20 mouse cellular contexts compared by ENCODE assay signal in genomic region chr14:8632211-8632610, GRCm38 (mm10). TPM values are rescaled to one million over a fixed set of nuclear protein-coding genes. Genes with fewer than 3 reads are reported as not detected.
A peak's percentile ranks its signal among the peaks of the same experiment; 100 is the strongest.
DNase-seq lines count a peak whose midpoint lies in the region; ATAC-seq and TF ChIP-seq lines count a peak whose summit lies in the region.
"Had no signal": no experiment of that assay in that cellular context is flagged by ENCODE, and none has a peak within 500 bp of the region (broad histone marks: within the 10 kb centered on the region; RNA-seq: fewer than 3 reads in every experiment).

No protein-coding gene starts in this region.

- 0 out of 2 replicates have a peak overlapping the region, but pooled peaks have one; percentile 14 for H3K4me2 ChIP-seq in liver, postnatal 0 days (ENCODE audit: low read depth, low read length)
- H3K4me2 ChIP-seq in liver, embryonic 12.5 days = no peak overlapping the region
- no peak overlapping the region for H3K4me2 ChIP-seq in lung, postnatal 0 days (replicated peaks; ENCODE audit: low read depth, low read length)
- H3K4me2 ChIP-seq: heart, embryonic 13.5 days; hindbrain, embryonic 15.5 days had no signal

- no peaks in the 10 kb centered on the region for H3K27me3 ChIP-seq in liver, postnatal 0 days (ENCODE audit: insufficient read depth, low read length)
- H3K27me3 ChIP-seq in liver, embryonic 12.5 days (replicated peaks) = no peaks in the 10 kb centered on the region
- no peaks in the 10 kb centered on the region for H3K27me3 ChIP-seq in lung, postnatal 0 days (replicated peaks; ENCODE audit: insufficient read depth, low read length)
- H3K27me3 ChIP-seq: heart, embryonic 13.5 days; hindbrain, embryonic 15.5 days had no signal

- no peak for TF ChIP-seq EP300 in liver, postnatal 0 days (IDR thresholded peaks at IDR 0.05; ENCODE audit: low read depth)
- no peak for TF ChIP-seq EP300 in lung, postnatal 0 days (IDR thresholded peaks at IDR 0.05)

- H3K36me3 ChIP-seq in liver, postnatal 0 days (replicated peaks; ENCODE audit: insufficient read depth, low read length) = no peaks in the 10 kb centered on the region
- no peaks in the 10 kb centered on the region for H3K36me3 ChIP-seq in liver, embryonic 12.5 days
- H3K36me3 ChIP-seq in lung, postnatal 0 days (ENCODE audit: insufficient read depth, low read length) = no peaks in the 10 kb centered on the region
- H3K36me3 ChIP-seq: embryonic facial prominence, embryonic 10.5 days; forebrain, embryonic 10.5 days; G1E; heart, embryonic 13.5 days; hindbrain, embryonic 15.5 days had no signal

- no peak for TF ChIP-seq CTCF in liver, postnatal 0 days (IDR thresholded peaks at IDR 0.05; ENCODE audit: low read depth)
- TF ChIP-seq CTCF in lung, postnatal 0 days (IDR thresholded peaks at IDR 0.05) = no peak

- no peaks in the 10 kb centered on the region for H3K4me1 ChIP-seq in liver, postnatal 0 days (ENCODE audit: insufficient read depth)
- no peaks in the 10 kb centered on the region for H3K4me1 ChIP-seq in liver, embryonic 12.5 days
- H3K4me1 ChIP-seq in lung, postnatal 0 days (ENCODE audit: insufficient read depth, low read depth, low read length) = no peaks in the 10 kb centered on the region
- H3K4me1 ChIP-seq: embryonic facial prominence, embryonic 10.5 days; forebrain, embryonic 10.5 days; heart, embryonic 13.5 days; hindbrain, embryonic 15.5 days had no signal

- DNase-seq in liver, postnatal 0 days = no peak
- DNase-seq in thymus, postnatal 0 days (ENCODE audit: low spot score) = peak; percentile 82
- peak; percentile 57 to 68 for DNase-seq in thymus, postnatal 36 days
- no peak for DNase-seq in lung, postnatal 0 days (ENCODE audit: low spot score)
- no peak for DNase-seq in right cerebral cortex, postnatal 25 days
- DNase-seq in kidney, adult 8-10 months = no peak
- DNase-seq: adrenal gland, postnatal 10 days; cerebellum, adult 11 months; cerebellum, adult 9-10 months; gastrocnemius, adult 2 months; gastrocnemius, postnatal 36 days; heart, adult 11 months; heart, postnatal 36 days had no signal

- H3K27ac ChIP-seq in liver, postnatal 0 days (ENCODE audit: low read depth) = no peak overlapping the region
- H3K27ac ChIP-seq in liver, embryonic 12.5 days = no peak overlapping the region
- no peak overlapping the region for H3K27ac ChIP-seq in lung, postnatal 0 days (ENCODE audit: low read length)
- H3K27ac ChIP-seq: embryonic facial prominence, embryonic 10.5 days; forebrain, embryonic 10.5 days; gastrocnemius, adult 2 months; heart, embryonic 13.5 days; hindbrain, embryonic 15.5 days had no signal

- H3K9ac ChIP-seq in liver, postnatal 0 days (replicated peaks) = no peak overlapping the region
- H3K9ac ChIP-seq in liver, embryonic 12.5 days = no peak overlapping the region
- no peak overlapping the region for H3K9ac ChIP-seq in lung, postnatal 0 days (replicated peaks; ENCODE audit: low read depth)
- H3K9ac ChIP-seq: heart, embryonic 13.5 days; hindbrain, embryonic 15.5 days had no signal

- H3K4me3 ChIP-seq in liver, postnatal 0 days (ENCODE audit: low read depth, low read length) = no peak overlapping the region
- H3K4me3 ChIP-seq in liver, embryonic 12.5 days = no peak overlapping the region
- no peak overlapping the region for H3K4me3 ChIP-seq in lung, postnatal 0 days (ENCODE audit: low read depth, low read length)
- H3K4me3 ChIP-seq: embryonic facial prominence, embryonic 10.5 days; forebrain, embryonic 10.5 days; gastrocnemius, adult 2 months; heart, embryonic 13.5 days; hindbrain, embryonic 15.5 days had no signal

- H3K9me3 ChIP-seq in liver, postnatal 0 days (ENCODE audit: low read length) = no peaks in the 10 kb centered on the region
- H3K9me3 ChIP-seq in liver, embryonic 12.5 days (replicated peaks) = no peaks in the 10 kb centered on the region
- H3K9me3 ChIP-seq in lung, postnatal 0 days (ENCODE audit: low read length) = no peaks in the 10 kb centered on the region
- H3K9me3 ChIP-seq: embryonic facial prominence, embryonic 10.5 days; forebrain, embryonic 10.5 days; G1E; heart, embryonic 13.5 days; hindbrain, embryonic 15.5 days had no signal

- ATAC-seq in liver, postnatal 0 days = no peak
- ATAC-seq in liver, embryonic 12.5 days = no peak
- ATAC-seq in lung, postnatal 0 days = no peak
- ATAC-seq: forebrain, embryonic 14.5 days had no signal

- 75% methylated on average over 6 of the region's 6 CpGs for WGBS in liver, postnatal 0 days (ENCODE audit: insufficient replicate concordance)
- 68% methylated on average over 6 of the region's 6 CpGs for WGBS in liver, embryonic 12.5 days (ENCODE audit: insufficient replicate concordance)
- 83% methylated on average over 6 of the region's 6 CpGs for WGBS in lung, postnatal 0 days

RNA-seq across cellular contexts. Expression of gene 4930452B06Rik, which starts 33.8 kb away (rescaled TPM):
- polyA plus RNA-seq in liver, postnatal 0 days (2015; fragmentation: Nextera tagmentation; extraction: Ambion mirVana) = 2.6 and 2.9 TPM in 2 replicates
- polyA plus RNA-seq in liver, embryonic 12.5 days (2016; fragmentation: Nextera tagmentation; extraction: Ambion mirVana) = 2.3 and 2.5 TPM in 2 replicates
- polyA plus RNA-seq in thymus, postnatal 0 days (2015; fragmentation: Nextera tagmentation; extraction: Ambion mirVana) = 1.6 and 1.9 TPM in 2 replicates
- polyA plus RNA-seq in lung, postnatal 0 days (2015; fragmentation: Nextera tagmentation; extraction: Ambion mirVana) = 2.9 and 3.4 TPM in 2 replicates
- polyA plus RNA-seq: G1E had no signal

Comparison
In these comparisons a context has a peak if more than half of its experiments do, and no peak if none do; other contexts are left out.
1. DNase-seq: peak in thymus, postnatal 0 days (single experiment) and thymus, postnatal 36 days (2 of 2); none in liver, postnatal 0 days (single experiment), lung, postnatal 0 days (single experiment), right cerebral cortex, postnatal 25 days (single experiment) and kidney, adult 8-10 months (0 of 2).